In the genomic region with DNA sequence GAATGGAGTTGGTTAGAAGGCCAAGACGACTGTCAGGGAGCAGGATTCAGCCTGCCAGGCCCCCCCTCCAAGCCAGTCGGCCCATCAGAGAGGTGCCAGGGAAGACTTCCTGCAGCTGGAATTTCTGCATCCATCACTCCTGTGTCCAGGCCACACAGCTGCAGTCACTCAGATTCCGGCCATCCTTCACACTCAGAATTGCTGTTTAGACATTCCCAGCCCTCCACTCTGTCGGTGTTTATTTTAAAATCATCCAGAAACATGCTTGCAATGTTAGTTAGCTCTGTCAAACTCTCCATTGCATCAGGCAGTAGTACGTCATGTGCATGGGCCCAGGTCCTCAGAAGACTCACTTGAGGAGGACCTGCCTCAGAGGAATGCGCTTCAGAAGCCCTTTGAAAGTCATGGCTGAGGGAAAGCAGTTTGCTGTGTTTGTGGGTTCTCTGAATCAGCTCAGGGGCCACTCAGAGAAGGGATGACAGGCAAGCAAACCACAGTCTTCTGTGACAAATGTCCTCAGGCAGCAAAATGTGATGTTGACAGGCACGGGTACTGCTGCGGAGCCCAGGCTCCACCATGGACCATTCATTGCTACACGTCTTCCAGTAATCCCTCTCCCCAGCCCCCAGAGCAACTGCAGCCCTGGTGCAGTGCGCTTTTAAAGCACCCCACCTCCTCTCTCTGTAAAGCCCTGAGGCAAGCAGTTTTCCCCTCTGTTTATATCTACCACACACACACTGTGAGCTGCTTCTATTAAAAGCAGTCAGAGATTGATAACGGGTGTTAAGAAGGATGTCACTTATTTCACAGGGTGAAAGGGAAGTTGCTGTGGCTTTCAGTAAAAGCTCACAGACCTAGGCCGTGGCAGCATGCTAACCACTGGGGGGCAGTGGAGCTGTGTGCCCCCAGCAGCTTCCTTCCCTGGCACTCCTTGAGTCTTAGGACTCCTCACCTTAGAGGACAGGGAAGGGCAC, we compare ENCODE assay signal across 8 mouse cellular contexts.
DNase-seq lines count a peak whose midpoint lies in the region; ATAC-seq lines count a peak whose summit lies in the region.

No protein-coding gene starts in this region.

- H3K27me3 ChIP-seq in neural tube, embryonic 11.5 days (ENCODE audit: control insufficient read depth, insufficient read depth, low read length), result no peaks in the 10 kb centered on the region
- no peaks in the 10 kb centered on the region for H3K27me3 ChIP-seq in heart, embryonic 12.5 days (replicated peaks)
- H3K27me3 ChIP-seq in stomach, embryonic 14.5 days (ENCODE audit: control insufficient read depth, insufficient read depth, low read length), result no peaks in the 10 kb centered on the region

- H3K4me1 ChIP-seq in neural tube, embryonic 11.5 days (ENCODE audit: control insufficient read depth, insufficient read depth, low read length), result no peaks in the 10 kb centered on the region; the same call in 1 of the 2 replicates
- H3K4me1 ChIP-seq in heart, embryonic 12.5 days (replicated peaks), result peaks cover 56% of the 10 kb centered on the region
- peaks cover 62% of the 10 kb centered on the region for H3K4me1 ChIP-seq in stomach, embryonic 14.5 days (ENCODE audit: control insufficient read depth, insufficient read depth, low read length)

- no peak overlapping the region for H3K27ac ChIP-seq in neural tube, embryonic 11.5 days (ENCODE audit: low read depth, low read length)
- H3K27ac ChIP-seq in heart, embryonic 12.5 days (ENCODE audit: poor library complexity, severe bottlenecking), result peak overlapping the region; percentile 73
- H3K27ac ChIP-seq in stomach, embryonic 14.5 days (ENCODE audit: low read length), result peak overlapping the region; percentile 89

- H3K9ac ChIP-seq in neural tube, embryonic 11.5 days (ENCODE audit: low read length), result no peak overlapping the region
- 0 out of 2 replicates have a peak overlapping the region, but pooled peaks have one; percentile 14 for H3K9ac ChIP-seq in heart, embryonic 12.5 days
- H3K9ac ChIP-seq in stomach, embryonic 14.5 days (replicated peaks; ENCODE audit: low read depth, low read length), result no peak overlapping the region

- H3K4me3 ChIP-seq in neural tube, embryonic 11.5 days (ENCODE audit: low read depth, low read length), result no peak overlapping the region
- no peak overlapping the region for H3K4me3 ChIP-seq in heart, embryonic 12.5 days
- no peak overlapping the region for H3K4me3 ChIP-seq in stomach, embryonic 14.5 days (ENCODE audit: low read depth, low read length)

- H3K4me2 ChIP-seq in neural tube, embryonic 11.5 days (ENCODE audit: low read depth), result no peak overlapping the region
- 0 out of 2 replicates have a peak overlapping the region, but pooled peaks have one; percentile 21 for H3K4me2 ChIP-seq in heart, embryonic 12.5 days
- H3K4me2 ChIP-seq in stomach, embryonic 14.5 days (replicated peaks; ENCODE audit: low read depth, low read length), result peak overlapping the region; percentile 15; the same call in 1 of the 2 replicates

- no peaks in the 10 kb centered on the region for H3K36me3 ChIP-seq in neural tube, embryonic 11.5 days (ENCODE audit: control insufficient read depth, insufficient read depth, low read length)
- H3K36me3 ChIP-seq in heart, embryonic 12.5 days, result no peaks in the 10 kb centered on the region
- H3K36me3 ChIP-seq in stomach, embryonic 14.5 days (ENCODE audit: control insufficient read depth, insufficient read depth, low read length), result no peaks in the 10 kb centered on the region

- peak; percentile 29 for DNase-seq in neural tube, embryonic 11.5 days (ENCODE audit: low spot score)
- no peak for DNase-seq in neural tube, embryonic 10.5 days (ENCODE audit: extremely low spot score, low spot score)
- peak; percentile 48 to 75 for DNase-seq in adrenal gland, postnatal 36 days
- peak; percentile 38 to 65 for DNase-seq in kidney, postnatal 36 days
- DNase-seq in urinary bladder, postnatal 25 days (ENCODE audit: low spot score), result no peak

- no peak for ATAC-seq in neural tube, embryonic 11.5 days (ENCODE audit: insufficient read depth, low FRiP score, low TSS enrichment)
- ATAC-seq in heart, embryonic 12.5 days (ENCODE audit: insufficient number of reproducible peaks, low FRiP score), result peak; percentile 62
- peak; percentile 88 for ATAC-seq in megakaryocyte, adult 5-6 weeks (ENCODE audit: poor library complexity, severe bottlenecking)
- peak; percentile 62 for ATAC-seq in stomach, embryonic 14.5 days (ENCODE audit: insufficient number of reproducible peaks, insufficient read depth, low FRiP score, low read depth)

- 66% methylated on average over 12 of the region's 12 CpGs for WGBS in neural tube, embryonic 11.5 days
- 27% methylated on average over 12 of the region's 12 CpGs for WGBS in heart, embryonic 12.5 days
- WGBS in stomach, embryonic 14.5 days, result 16% methylated on average over 12 of the region's 12 CpGs

- no peaks in the 10 kb centered on the region for H3K9me3 ChIP-seq in neural tube, embryonic 11.5 days (ENCODE audit: control insufficient read depth, low read length)
- no peaks in the 10 kb centered on the region for H3K9me3 ChIP-seq in heart, embryonic 12.5 days (replicated peaks)
- H3K9me3 ChIP-seq in stomach, embryonic 14.5 days (ENCODE audit: control insufficient read depth, low read depth, low read length), result no peaks in the 10 kb centered on the region

Comparison
In these comparisons a context has a peak if more than half of its experiments do, and no peak if none do; other contexts are left out.
1. DNase-seq: peak in neural tube, embryonic 11.5 days (single experiment), adrenal gland, postnatal 36 days (2 of 2) and kidney, postnatal 36 days (2 of 2); none in neural tube, embryonic 10.5 days (single experiment) and urinary bladder, postnatal 25 days (single experiment).